Mouse (Mus musculus): ENCODE results near the gene Tmem120b.

Tmem120b gene

DNA sequence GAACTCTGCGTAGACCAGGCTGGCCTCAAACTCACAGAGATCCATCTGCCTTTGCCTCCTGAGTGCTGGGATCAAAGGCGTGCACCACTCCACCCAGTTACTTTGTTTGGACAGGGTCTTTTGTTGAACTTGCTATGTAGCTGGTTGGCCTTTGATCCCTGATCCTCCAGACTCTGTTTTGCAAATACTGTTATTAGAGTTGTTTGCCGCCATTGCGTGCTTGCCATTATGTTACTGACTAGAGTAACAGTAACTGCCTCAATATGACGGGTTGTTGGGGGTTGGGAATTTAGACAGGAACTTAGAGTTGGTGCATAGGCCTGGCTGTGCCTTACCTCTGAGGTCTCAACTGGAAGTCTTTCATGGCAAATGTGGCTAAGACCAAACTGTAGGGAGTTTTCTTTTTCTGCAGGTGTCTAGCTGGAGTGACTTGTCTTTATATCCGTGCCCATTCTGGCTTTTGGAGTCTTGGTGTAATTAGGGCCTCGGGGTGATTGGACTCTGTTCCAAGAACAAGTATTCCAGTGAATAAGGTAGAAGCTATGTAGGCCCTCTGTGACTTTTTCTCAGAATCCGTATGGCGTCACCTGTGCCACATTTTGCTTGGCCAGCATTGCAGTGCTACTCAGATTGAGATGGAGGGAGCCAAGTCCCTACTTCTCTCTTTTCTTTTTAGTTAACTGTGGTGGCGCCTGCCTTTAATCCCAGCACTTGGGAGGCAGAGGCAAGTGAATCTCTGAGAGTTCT is 22.5 kb downstream of the Tmem120b start:
- no peak for DNase-seq (ENCODE audit: low spot score)

DNA sequence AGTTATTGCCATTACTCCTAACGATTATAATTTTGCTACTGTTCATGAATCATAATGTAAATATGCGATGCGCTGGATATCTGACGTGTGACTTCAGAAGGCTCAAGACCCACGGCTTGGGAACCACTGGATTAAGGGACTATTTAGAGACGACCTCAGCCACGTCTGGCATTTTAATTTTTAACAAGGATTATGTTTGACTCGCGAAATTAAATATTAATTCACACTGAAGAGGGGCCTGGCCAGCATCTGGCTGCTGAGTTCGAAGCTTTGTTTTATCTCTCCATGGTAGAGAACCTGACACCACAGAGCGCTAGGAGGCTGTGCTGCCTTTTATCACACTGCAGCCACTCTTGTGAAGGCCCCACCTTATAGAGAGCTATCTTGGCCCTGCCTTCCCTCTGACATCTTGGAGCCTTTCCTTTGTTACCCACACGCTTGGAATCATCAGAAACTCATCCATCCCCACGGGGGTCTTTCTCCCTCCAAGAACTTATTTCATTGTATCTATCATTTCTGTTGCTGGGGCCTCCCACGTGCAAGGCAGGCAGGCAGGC is 24.9 kb downstream of the Tmem120b start:
- no peak for DNase-seq (ENCODE audit: low spot score)

DNA sequence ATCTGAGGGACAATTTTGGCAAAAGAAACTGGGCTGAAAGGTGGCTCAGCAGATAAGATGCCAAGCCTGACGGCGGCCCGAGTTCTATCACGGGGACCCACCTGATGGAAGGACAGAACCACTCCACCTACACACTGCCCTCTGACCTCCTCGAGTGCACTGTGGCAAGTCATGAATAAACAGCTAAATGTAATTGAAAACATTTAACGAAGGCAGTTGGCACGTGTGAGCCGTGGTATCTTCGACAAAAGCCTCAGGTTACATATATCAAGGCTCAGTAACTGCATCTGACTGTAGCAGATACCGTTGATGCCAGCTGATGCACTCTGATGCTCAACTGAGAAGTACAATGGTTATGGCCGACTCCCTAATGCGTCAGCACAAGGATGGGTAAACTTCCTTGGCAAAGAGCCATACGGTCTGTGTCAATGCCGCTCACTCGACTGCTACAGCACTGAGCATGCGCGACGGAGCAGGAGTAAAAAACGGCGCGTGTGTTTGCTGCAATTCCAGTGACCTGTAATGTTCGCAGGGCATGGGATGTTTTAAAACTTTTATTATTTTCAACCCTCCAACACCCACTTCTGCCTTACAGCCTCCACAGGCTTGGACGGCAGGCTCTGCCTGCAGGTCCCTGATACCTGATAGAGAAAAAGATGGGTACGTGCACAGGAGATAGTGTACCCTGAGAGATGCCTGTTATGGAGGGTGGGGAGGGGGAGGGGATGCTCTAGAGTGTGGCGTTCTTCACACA is 26.2 kb downstream of the Tmem120b start:
- DNase-seq (ENCODE audit: low spot score) = no peak

DNA sequence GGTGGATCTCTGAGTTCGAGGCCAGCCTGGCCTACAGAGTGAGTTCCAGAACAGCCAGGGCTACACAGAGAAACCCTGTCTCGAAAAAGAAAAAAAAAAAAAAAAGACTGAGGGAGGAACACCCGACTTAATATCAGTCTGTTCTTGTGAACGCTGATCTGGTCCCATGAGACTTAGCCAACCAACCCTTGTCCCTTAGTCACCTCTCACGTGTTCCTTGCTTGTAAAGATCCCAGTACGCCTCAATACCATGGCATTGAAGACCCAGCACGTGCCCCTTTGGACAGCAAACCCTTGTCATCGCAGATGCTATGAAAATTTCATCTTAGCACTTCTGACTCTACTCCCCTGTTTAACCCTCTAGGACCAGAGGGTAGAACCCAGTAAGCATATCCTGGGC is 28.1 kb downstream of the Tmem120b start:
- DNase-seq (ENCODE audit: low spot score) = no peak

DNA sequence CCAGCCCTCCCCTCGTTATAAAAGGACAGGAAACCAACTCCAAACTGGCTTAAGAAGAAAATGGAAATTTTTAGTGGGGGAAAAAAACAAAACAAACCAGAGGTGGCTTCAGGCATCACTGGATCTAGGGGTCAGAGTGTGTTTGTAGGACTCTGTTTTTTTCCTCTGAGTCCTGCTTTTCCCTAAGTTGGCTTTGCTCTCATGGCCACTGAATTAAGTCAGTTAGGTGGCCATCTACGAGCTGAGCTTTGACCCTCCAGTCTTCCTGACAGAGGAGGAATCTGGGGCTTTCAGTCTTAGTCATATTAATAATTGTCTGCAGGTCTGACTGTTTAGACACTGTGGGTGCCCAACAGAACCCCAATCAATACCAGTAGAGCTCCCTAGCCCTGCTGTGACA is 30.3 kb downstream of the Tmem120b start:
- no peak for DNase-seq (ENCODE audit: low spot score)

DNA sequence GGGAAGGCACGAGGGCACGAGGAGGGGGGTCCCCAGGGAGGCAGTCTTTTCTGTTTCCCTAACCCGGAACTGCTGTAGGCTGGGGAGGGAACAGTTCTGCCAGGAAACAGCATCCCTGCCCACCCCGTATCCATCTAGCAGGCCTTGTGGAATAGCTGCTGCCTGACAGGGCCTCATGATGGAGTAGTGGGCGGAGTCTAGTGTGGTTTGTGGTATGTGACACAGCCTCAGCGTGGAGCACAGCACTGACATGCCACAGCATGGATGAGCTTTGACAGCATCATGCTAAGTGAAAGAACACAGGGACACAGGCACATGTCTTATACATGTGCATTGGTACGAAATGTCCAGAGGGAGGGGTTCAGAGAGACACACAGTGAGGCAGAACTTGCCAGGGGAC is 34.2 kb downstream of the Tmem120b start:
- DNase-seq (ENCODE audit: low spot score) = no peak

DNA sequence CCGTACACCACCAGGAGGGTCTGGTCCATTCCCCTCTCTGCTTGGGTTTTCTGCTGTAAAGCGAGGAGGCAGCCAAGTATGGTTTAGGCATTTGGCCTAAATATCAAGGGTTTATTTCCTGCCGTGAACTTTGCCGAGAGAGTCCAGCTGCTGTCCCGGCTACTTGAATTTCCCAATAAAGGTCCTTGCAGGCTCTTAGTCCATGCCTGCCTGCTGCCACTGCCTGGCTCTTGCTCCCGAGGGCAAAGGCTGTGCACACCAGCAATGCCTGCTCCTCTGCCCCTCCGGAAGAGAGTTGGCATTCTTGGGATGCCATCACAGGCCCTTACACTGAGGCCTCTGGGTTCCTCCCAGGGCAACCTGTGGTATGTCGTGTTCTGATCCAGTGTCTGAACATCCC is 35.3 kb downstream of the Tmem120b start:
- no peak for DNase-seq (ENCODE audit: low spot score)

DNA sequence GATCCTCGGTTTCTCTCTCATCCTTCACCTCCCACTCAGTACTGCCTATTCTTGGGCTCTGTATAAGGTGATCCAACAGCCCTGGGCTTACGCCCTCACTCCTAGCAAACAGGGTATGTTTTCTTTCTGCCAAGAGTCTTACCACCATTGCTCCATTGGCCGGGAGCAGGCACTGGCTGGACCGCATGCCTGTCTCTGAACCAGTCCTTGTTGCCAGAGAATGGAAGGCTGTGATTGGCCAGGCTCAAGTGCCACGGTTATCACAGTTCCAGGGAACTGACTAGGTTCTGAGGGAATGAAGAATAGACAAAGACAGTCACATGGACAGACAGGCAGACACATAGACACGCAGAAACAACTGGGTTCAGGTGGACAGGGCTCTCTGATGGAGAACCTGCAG is 36.6 kb downstream of the Tmem120b start:
- no peak for DNase-seq (ENCODE audit: low spot score)

DNA sequence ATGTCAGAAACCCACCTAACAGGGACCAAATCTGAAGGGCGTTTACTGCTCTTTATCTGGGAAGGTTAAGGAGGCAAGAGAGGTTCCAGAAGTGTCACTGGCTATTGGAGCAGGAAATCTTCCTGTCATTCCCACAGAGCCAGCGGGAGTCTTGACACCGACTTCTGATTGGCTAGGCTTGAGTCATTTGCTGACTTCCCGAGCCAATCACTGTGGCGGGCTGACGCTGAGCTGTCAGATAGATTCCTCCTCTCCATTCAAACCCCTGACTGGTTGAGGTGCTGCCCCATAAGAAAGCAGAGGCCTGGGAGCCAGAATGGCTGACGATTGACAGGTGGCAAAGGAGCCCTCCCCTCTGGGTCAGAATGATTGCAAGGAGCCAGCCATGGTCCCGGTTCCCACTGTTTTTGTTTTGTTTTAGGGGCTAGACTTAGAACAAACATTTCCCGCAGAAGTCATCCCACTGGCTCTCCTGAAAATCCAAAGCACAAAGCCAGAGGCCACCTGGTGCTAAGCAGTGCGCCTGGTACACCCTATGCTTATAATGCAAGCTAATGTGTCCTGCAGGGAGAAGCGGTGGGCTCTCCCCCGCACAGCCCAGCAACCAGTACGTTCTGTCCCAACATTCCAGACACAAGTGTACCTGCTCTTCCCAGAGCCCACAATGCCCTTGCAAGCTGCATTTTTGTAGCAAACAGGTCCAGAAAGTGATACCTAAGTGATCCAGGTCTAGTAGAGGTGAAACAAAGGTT is 41.4 kb downstream of the Tmem120b start:
- no peak for DNase-seq (ENCODE audit: low spot score)

DNA sequence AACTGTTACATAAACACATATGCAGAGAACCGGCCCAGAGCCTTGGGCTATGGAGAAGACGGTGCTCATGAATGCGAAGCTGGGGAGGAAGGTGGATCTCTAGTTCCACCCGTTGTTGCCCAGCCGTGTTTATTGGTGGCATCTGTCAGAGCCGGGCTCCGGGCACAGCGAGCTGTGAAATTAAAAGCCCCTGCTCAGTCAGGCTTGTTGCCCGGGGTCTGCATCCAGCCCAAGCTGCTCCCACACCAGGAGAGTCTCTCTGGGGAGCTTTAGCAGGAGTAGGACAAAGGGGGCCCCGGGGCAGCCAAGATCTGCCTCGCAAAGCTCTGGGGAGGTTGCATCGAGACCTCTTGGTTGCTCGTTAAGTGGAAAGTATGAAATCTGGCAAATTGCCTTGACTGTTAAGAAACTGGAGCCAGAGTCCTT is 42.1 kb downstream of the Tmem120b start:
- DNase-seq (ENCODE audit: low spot score) = no peak

DNA sequence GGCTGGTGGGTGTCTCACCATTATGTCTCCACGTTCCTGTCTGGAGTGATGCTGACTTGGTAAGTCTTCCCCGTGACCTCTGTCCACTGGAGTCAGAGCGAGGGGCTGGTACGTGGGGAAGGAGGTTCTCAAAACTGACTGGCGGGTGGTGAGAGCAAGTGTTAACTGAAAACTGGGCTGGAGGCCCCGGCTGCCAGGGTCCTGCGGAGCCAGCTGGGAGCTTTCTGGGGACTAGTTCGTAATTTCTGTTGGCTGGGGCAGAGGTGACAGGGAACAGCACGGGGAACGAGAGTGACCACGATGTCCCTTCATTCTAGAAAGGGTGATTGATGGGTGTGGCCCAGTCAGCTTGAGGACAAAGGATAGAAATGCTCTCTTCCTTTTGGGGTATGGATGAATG is 45.9 kb downstream of the Tmem120b start:
- no peak for DNase-seq (ENCODE audit: low spot score)

DNA sequence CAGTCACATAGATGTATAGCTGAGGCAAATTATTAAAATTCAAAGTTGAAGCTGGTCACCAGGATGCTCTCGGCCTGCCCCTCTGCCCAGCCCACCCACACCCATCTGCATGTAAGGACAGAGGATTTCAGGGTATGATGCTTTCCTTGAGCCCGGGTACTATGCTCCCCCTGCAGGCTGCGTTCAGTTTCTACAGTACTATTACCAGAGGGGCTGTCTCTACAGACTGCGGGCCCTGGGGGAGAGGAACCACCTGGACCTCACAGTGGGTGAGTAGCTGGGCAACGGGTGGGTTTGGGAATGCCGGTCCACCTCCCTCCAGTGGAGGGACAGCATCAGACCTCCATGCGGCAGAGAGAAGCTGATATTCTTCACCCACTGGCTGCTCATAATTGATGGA is 46.7 kb downstream of the Tmem120b start:
- no peak for DNase-seq (ENCODE audit: low spot score)

DNA sequence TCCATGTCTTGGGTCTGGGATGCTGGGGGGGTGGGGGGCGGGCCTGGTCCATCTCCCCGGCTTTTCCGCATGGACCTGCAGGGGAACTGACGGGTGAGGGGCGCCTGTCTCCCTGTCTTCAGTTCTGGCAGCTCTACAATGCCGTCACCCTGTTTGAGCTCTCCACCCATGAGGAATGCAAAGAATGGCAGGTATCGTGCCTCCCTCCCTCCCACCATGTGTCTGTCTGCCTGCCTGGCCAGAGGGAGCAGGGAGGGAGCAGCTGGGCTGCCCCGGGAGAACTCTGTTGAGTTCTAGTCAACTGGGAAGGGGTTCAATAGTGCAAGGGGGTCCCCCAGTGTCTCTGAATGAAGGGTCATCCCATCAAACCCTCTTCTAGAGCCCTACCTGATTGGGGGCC is 47.9 kb downstream of the Tmem120b start:
- DNase-seq (ENCODE audit: low spot score) = no peak

DNA sequence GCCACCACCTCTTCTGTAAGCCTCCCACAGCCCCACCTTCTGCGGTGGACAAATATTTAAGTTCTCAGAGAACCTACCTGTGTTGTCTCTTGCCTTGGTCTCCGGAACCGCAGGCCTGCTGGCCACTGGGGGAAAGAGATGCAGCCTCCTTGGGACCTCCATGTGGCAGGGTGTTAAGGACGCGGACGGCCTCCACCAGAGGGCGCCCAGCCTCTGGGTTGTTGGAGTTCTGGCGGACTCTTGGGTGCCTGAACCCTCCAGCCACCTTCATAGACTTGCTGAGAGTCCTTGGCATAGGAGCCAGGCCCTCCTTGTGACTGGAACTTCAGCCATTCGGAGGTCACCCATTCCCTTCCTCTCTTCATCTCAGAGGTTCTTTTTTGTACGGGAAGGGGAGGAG is 49.0 kb downstream of the Tmem120b start:
- no peak for DNase-seq (ENCODE audit: low spot score)

DNA sequence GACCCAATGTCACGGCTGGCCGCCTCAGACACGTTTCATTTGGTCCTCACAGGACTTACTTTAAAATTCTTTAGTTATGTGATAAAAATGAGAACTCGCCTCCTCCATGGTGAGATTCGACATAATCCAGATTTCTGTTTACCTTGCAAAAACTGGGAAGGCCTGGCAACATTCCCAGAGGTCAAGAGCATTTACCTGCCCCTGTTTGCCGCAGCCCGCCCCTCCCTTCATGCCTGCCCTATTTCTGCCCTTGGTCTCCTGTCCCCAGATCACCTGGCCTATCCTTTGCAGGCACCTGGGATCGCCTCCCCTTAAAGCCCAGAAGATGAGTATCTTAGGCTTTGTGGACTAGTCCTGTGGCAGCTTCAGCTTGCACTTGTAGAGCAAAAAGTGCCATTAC is 49.6 kb downstream of the Tmem120b start:
- no peak for DNase-seq (ENCODE audit: low spot score)

DNA sequence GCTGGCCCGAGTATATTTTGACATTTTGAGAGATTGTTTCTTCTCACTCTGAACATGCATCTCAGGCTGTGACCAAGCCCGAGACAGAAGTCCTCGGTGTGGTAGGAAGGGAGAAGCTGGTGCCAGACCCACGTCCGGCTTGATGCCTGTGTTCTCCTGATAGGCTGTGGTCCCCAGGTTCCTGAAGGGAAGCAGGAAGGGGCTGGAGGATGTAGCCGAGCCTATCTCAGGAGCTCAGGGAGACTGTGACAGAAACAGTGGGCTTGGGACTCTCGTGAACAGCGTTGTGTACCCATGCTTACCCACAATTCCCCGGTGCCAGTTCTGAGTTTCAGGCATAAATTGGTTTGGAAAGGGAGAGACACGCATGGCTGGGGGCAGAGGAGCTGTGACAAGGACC is 50.6 kb downstream of the Tmem120b start:
- DNase-seq (ENCODE audit: low spot score) = no peak

DNA sequence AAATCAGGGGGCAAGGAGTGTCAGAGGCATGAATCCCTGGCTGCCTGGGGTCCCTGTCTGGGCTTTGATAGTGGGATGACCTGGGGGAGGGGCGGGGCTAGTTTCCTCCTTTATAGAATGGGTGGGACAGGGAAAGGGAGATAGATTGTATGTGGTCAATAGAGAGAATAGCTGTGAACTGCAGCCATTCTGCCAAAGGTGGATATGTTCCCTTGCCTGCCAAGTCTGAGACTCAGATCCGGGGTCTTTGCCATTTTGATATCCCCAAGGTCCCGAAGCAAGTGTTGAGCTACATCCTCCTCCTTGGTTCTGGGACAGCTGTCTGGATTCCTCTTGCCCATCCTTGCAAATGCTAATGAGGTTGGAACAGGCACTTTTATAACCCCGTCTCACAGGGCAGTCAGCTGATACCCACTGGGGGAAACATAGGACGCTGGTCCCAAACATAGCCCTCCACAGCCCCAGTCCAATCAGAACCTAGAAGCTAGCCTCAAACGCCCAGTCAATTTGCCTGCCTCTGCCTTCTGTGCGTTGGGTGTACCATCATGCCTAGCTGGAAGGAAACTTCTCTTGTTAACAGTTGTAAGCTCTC is 52.5 kb downstream of the Tmem120b start:
- no peak for DNase-seq (ENCODE audit: low spot score)

DNA sequence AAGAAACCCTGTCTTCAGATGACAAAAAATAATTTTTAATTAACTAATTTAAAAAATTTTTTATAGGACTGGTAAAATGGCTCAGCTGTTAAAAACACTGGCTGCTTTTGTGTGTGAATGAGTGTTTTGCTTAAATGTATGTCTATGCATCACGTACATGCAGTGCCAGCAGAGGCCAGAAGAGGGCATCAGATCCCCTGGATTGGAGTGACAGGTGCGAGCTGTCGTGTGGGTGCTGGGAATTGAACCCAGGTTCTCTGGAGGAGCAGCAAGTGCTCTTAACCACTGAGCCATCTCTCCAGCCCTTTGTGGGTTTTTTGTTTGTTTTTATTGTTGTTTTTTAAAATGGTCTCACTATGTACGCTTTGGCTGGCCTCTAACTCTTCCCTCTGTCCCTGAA is 54.0 kb downstream of the Tmem120b start:
- DNase-seq (ENCODE audit: low spot score) = no peak

DNA sequence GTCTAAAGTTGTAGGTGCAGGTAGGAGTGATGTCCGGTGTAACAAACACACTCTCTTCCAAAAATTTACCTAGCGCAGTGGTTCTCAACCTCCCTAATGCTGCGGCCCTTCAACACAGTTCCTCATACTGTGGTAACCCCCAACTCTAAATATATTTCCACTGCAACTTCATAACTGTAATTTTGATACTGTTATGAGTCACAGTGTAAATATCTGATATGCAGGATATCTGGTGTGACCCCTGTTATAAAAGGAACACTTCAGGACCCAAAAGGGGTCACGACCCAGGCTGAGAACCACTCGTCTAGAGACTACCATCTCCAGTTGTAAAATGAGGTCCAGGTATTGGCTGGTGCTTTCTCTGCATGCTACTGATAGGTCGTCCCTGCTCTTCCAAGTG is 56.9 kb downstream of the Tmem120b start:
- DNase-seq (ENCODE audit: low spot score) = no peak

DNA sequence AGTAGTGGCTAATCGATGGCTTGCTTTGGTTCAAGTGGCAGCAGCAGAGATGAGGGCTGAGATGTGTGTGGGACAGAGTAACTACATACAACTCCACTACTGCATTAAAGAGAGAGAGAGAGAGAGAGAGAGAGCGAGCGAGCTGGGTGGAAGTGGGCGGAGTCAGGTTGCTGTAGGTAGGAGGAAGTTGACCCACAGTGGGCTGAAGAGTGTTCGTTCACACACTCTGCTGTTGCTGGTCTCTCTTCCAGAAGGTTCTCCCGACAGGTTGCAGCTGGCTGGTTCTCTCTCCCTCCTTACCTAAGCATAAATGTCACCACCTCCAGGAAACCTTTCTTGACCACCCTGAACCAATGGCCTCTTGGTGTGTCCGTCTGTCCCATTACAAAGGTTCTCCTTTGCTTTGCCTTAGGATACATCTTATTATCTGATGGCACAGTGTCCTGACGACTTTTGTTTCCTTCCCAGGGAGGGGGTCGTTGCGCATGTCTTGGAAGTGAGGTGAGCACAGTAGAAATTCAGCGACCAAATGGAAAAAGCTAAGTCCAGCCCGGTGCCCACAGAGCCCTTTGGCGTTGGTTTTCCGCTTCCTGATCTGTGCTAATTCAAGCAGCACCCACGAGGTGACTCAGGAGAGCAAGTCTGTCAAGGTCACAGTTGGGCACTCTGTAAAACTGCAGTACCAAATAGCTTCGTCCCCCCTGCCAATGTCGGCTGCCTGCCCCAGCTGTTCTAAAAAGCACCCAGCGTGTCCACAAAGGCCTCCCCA is 57.6 kb downstream of the Tmem120b start:
- DNase-seq (ENCODE audit: low spot score) = no peak

DNA sequence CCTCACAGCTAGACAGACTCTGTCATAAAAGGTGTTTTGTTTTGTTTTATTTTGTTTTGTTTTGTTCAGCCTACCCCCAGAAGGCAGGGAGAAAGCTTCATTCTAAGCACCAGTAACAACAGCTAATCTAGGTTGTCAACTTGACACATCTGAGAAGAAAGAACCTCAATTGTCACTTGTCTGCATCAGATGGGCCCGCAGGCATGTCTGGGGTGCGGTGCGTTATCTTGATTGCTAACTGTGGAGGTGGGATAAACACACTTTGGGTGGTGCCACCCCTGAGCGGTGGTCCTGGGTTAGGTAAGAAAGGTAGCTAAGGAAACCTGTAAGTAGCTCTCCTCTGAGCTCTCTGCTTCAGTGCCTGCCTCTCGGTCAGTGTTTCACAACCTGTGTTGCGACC is 58.8 kb downstream of the Tmem120b start:
- no peak for DNase-seq (ENCODE audit: low spot score)
